ENCODE assay signal across 8 mouse cellular contexts in genomic region chr4:138495775-138496174, GRCm38 (mm10). TPM values are rescaled to one million over a fixed set of nuclear protein-coding genes. Genes with fewer than 3 reads are reported as not detected.
DNase-seq lines count a peak whose midpoint lies in the region; ATAC-seq and TF ChIP-seq lines count a peak whose summit lies in the region.

No protein-coding gene starts in this region.

- no peak for TF ChIP-seq EP300 in heart, postnatal 0 days (IDR thresholded peaks at IDR 0.05; ENCODE audit: low read depth)
- TF ChIP-seq EP300 in lung, postnatal 0 days (IDR thresholded peaks at IDR 0.05), result no peak

- no peaks in the 10 kb centered on the region for H3K36me3 ChIP-seq in heart, postnatal 0 days (replicated peaks; ENCODE audit: control insufficient read depth, insufficient read depth, low read length)
- H3K36me3 ChIP-seq in lung, postnatal 0 days (ENCODE audit: insufficient read depth, low read length), result no peaks in the 10 kb centered on the region

- 0 out of 2 replicates have a peak overlapping the region, but pooled peaks have one; percentile 9 for H3K27ac ChIP-seq in cortical plate, adult 2 months (ENCODE audit: insufficient read depth, low read length)
- H3K27ac ChIP-seq in heart, postnatal 0 days (ENCODE audit: low read depth), result no peak overlapping the region
- no peak overlapping the region for H3K27ac ChIP-seq in lung, postnatal 0 days (ENCODE audit: low read length)

- H3K27me3 ChIP-seq in heart, postnatal 0 days (ENCODE audit: control insufficient read depth, insufficient read depth, low read length), result peaks cover 9% of the 10 kb centered on the region; the same call in 1 of the 2 replicates
- H3K27me3 ChIP-seq in lung, postnatal 0 days (replicated peaks; ENCODE audit: insufficient read depth, low read length), result no peaks in the 10 kb centered on the region

- H3K4me3 ChIP-seq in cortical plate, adult 2 months (ENCODE audit: insufficient read depth, low read length), result no peak overlapping the region
- H3K4me3 ChIP-seq in heart, postnatal 0 days (ENCODE audit: low read depth, low read length), result no peak overlapping the region
- no peak overlapping the region for H3K4me3 ChIP-seq in lung, postnatal 0 days (ENCODE audit: low read depth, low read length)

- no peak overlapping the region for H3K9ac ChIP-seq in heart, postnatal 0 days (replicated peaks; ENCODE audit: low read depth, low read length)
- H3K9ac ChIP-seq in lung, postnatal 0 days (replicated peaks; ENCODE audit: low read depth), result no peak overlapping the region

- TF ChIP-seq CTCF in cortical plate, adult 2 months (IDR thresholded peaks at IDR 0.05; ENCODE audit: extremely low read depth, insufficient read depth, low read length), result no peak
- TF ChIP-seq CTCF in heart, postnatal 0 days (IDR thresholded peaks at IDR 0.05; ENCODE audit: low read depth), result no peak
- no peak for TF ChIP-seq CTCF in lung, postnatal 0 days (IDR thresholded peaks at IDR 0.05)

- WGBS in heart, postnatal 0 days, result 5% methylated on average over 13 of the region's 13 CpGs
- WGBS in lung, postnatal 0 days, result 6% methylated on average over 13 of the region's 13 CpGs

- peak overlapping the region; percentile 23; the same call in 1 of the 2 replicates for H3K4me2 ChIP-seq in heart, postnatal 0 days (ENCODE audit: low read depth, low read length)
- 0 out of 2 replicates have a peak overlapping the region, but pooled peaks have one; percentile 14 for H3K4me2 ChIP-seq in lung, postnatal 0 days (replicated peaks; ENCODE audit: low read depth, low read length)

- peak; percentile 24 for DNase-seq in adrenal gland, postnatal 10 days
- no peak for DNase-seq in adrenal gland, adult (ENCODE audit: inconsistent age in 2 of 2, low spot score in 1 of 2)
- no peak for DNase-seq in heart, postnatal 0 days (ENCODE audit: low spot score)
- peak; percentile 8 for DNase-seq in lung, postnatal 0 days (ENCODE audit: low spot score)
- no peak for DNase-seq in ovary, postnatal 10 days (ENCODE audit: low spot score)
- DNase-seq in spleen, adult 12 weeks (ENCODE audit: low spot score), result no peak

- no peaks in the 10 kb centered on the region for H3K9me3 ChIP-seq in heart, postnatal 0 days (replicated peaks; ENCODE audit: control insufficient read depth, low read length)
- H3K9me3 ChIP-seq in lung, postnatal 0 days (ENCODE audit: low read length), result no peaks in the 10 kb centered on the region

- H3K4me1 ChIP-seq in cortical plate, adult 2 months (ENCODE audit: control insufficient read depth, insufficient read depth, low read length), result peaks cover 20% of the 10 kb centered on the region
- peaks cover 5% of the 10 kb centered on the region; the same call in 1 of the 2 replicates for H3K4me1 ChIP-seq in heart, postnatal 0 days (ENCODE audit: control insufficient read depth, insufficient read depth)
- H3K4me1 ChIP-seq in lung, postnatal 0 days (ENCODE audit: insufficient read depth, low read depth, low read length), result peaks cover 5% of the 10 kb centered on the region; the same call in 1 of the 2 replicates

- ATAC-seq in heart, postnatal 0 days (ENCODE audit: insufficient read depth, low read depth), result no peak
- no peak for ATAC-seq in lung, postnatal 0 days
- no peak for ATAC-seq in megakaryocyte-erythroid progenitor cell, adult 5-6 weeks (replicated peaks; ENCODE audit: low FRiP score, low TSS enrichment, poor library complexity, severe bottlenecking)

- TF ChIP-seq POLR2A in cortical plate, adult 2 months (IDR thresholded peaks at IDR 0.05; ENCODE audit: extremely low read depth, insufficient read depth, low read length), result no peak

RNA-seq across cellular contexts. Expression of gene Camk2n1, which starts 41.7 kb away (rescaled TPM):
- 10 to 100 TPM; 17.3 to 22.9 TPM for total RNA-seq in adrenal gland, postnatal 10 days (2021)
- 995 and 1,039 TPM in 2 replicates for polyA plus RNA-seq in cortical plate, adult 2 months (2012; rRNA removed)
- total RNA-seq in heart, postnatal 0 days (2014; rRNA removed; ENCODE audit: low replicate concordance), result 0.15 and 5.1 TPM in 2 replicates
- polyA plus RNA-seq in heart, postnatal 0 days (2015; fragmentation: Nextera tagmentation; extraction: Ambion mirVana), result 1.6 and 1.8 TPM in 2 replicates
- 10.9 and 12.7 TPM in 2 replicates for polyA plus RNA-seq in lung, postnatal 0 days (2015; fragmentation: Nextera tagmentation; extraction: Ambion mirVana)
- total RNA-seq in megakaryocyte-erythroid progenitor cell, adult 5-6 weeks (2014; fragmentation: Nextera tagmentation), result not detected in 2 replicates
- total RNA-seq in megakaryocyte-erythroid progenitor cell, adult 5-6 weeks (2017), result 0.05 TPM in 1 of 2 replicates, not detected in the other

Comparison
In these comparisons a context has a peak if more than half of its experiments do, and no peak if none do; other contexts are left out.
1. DNase-seq: peak in adrenal gland, postnatal 10 days (single experiment) and lung, postnatal 0 days (single experiment); none in adrenal gland, adult (0 of 2), heart, postnatal 0 days (single experiment), ovary, postnatal 10 days (single experiment) and spleen, adult 12 weeks (single experiment).